Mouse (Mus musculus): ENCODE measurements around the gene Adssl1. TPM values are rescaled to one million over a fixed set of nuclear protein-coding genes. Genes with fewer than 3 reads are reported as not detected.

The Adssl1 gene
- polyA plus RNA-seq (2015; fragmentation: Nextera tagmentation; extraction: Ambion mirVana), result 2.0 and 2.2 TPM in 2 replicates

GRCm38 (mm10) chr12:112619686-112620353 is at the start of gene Adssl1:
Gene Adssl1, plus strand, starts transcription at chr12:112620045.
- Histone ChIP-seq H3K4me3 (peak within 1 kb of the TSS; percentile 55), H3K4me1 (peaks cover 13% of the 10 kb centered on the region), H3K27ac (replicated peaks) (no peak within 1 kb of the TSS), H3K9ac (replicated peaks) (peak within 1 kb of the TSS; percentile 57), H3K27me3 (peaks cover 14% of the 10 kb centered on the region; the same call in 1 of the 2 replicates), H3K9me3 (no peaks in the 10 kb centered on the region), H3K36me3 (no peaks in the 10 kb centered on the region), H3K4me2 (replicated peaks) (peak within 1 kb of the TSS; percentile 98)
- peak; percentile 38; the same call in 1 of the 2 replicates for ATAC-seq (replicated peaks)
- WGBS, result under 1% methylated on average over 52 of the region's 56 CpGs

GRCm38 (mm10) chr12:112570160-112570559 is 49.7 kb upstream of the Adssl1 start:
- Histone ChIP-seq H3K4me3 (no peak overlapping the region), H3K27ac (replicated peaks) (no peak overlapping the region), H3K27me3 (no peaks in the 10 kb centered on the region), H3K36me3 (no peaks in the 10 kb centered on the region), H3K4me1 (no peaks in the 10 kb centered on the region), H3K9me3 (no peaks in the 10 kb centered on the region), H3K9ac (replicated peaks) (no peak overlapping the region), H3K4me2 (replicated peaks) (no peak overlapping the region)
- 92% methylated on average over 8 of the region's 8 CpGs for WGBS
- ATAC-seq (replicated peaks), result no peak

GRCm38 (mm10) chr12:112571064-112571463 is 48.8 kb upstream of the Adssl1 start:
- Histone ChIP-seq H3K36me3 (no peaks in the 10 kb centered on the region), H3K27me3 (no peaks in the 10 kb centered on the region), H3K4me2 (replicated peaks) (no peak overlapping the region), H3K4me3 (no peak overlapping the region), H3K27ac (replicated peaks) (no peak overlapping the region), H3K9me3 (no peaks in the 10 kb centered on the region), H3K9ac (replicated peaks) (no peak overlapping the region), H3K4me1 (no peaks in the 10 kb centered on the region)
- 66% methylated on average over 6 of the region's 6 CpGs for WGBS
- no peak for ATAC-seq (replicated peaks)

GRCm38 (mm10) chr12:112575274-112575986 is 44.4 kb upstream of the Adssl1 start:
- H3K4me1 ChIP-seq, result peaks cover 5% of the 10 kb centered on the region

GRCm38 (mm10) chr12:112576341-112576740 is 43.5 kb upstream of the Adssl1 start:
- no peak overlapping the region for H3K27ac ChIP-seq (replicated peaks)
- no peak overlapping the region for H3K4me2 ChIP-seq (replicated peaks)
- no peak overlapping the region for H3K4me3 ChIP-seq
- no peaks in the 10 kb centered on the region for H3K9me3 ChIP-seq
- 30% methylated on average over 6 of the region's 6 CpGs for WGBS
- no peaks in the 10 kb centered on the region for H3K36me3 ChIP-seq
- no peaks in the 10 kb centered on the region for H3K27me3 ChIP-seq
- no peak for ATAC-seq (replicated peaks)
- H3K9ac ChIP-seq (replicated peaks), result no peak overlapping the region
- peaks cover 5% of the 10 kb centered on the region for H3K4me1 ChIP-seq

More at GRCm38 (mm10) chr12:112575274-112575986, 44.4 kb upstream of the Adssl1 start:
- Histone ChIP-seq H3K9me3 (no peaks in the 10 kb centered on the region), H3K36me3 (no peaks in the 10 kb centered on the region), H3K9ac (replicated peaks) (no peak overlapping the region), H3K4me3 (no peak overlapping the region), H3K27me3 (no peaks in the 10 kb centered on the region), H3K4me2 (replicated peaks) (no peak overlapping the region), H3K27ac (replicated peaks) (no peak overlapping the region)
- no peak for ATAC-seq (replicated peaks)
- 80% methylated on average over 8 of the region's 8 CpGs for WGBS

GRCm38 (mm10) chr12:112576749-112577148 is 43.1 kb upstream of the Adssl1 start:
- no peak overlapping the region for H3K9ac ChIP-seq (replicated peaks)
- no peaks in the 10 kb centered on the region for H3K36me3 ChIP-seq
- no peak overlapping the region for H3K4me3 ChIP-seq
- H3K4me2 ChIP-seq (replicated peaks), result no peak overlapping the region
- H3K4me1 ChIP-seq, result peaks cover 5% of the 10 kb centered on the region
- no peaks in the 10 kb centered on the region for H3K9me3 ChIP-seq
- WGBS, result 17% methylated on average over 3 of the region's 3 CpGs
- H3K27me3 ChIP-seq, result no peaks in the 10 kb centered on the region
- no peak overlapping the region for H3K27ac ChIP-seq (replicated peaks)
- no peak for ATAC-seq (replicated peaks)

- no peak for ATAC-seq (replicated peaks)
- H3K4me2 ChIP-seq (replicated peaks), result no peak overlapping the region
- WGBS, result 79% methylated on average over 6 of the region's 6 CpGs
- no peaks in the 10 kb centered on the region for H3K27me3 ChIP-seq
- no peaks in the 10 kb centered on the region for H3K36me3 ChIP-seq
- no peak overlapping the region for H3K27ac ChIP-seq (replicated peaks)
- H3K4me1 ChIP-seq, result peaks cover 5% of the 10 kb centered on the region
- H3K9ac ChIP-seq (replicated peaks), result no peak overlapping the region
- H3K9me3 ChIP-seq, result no peaks in the 10 kb centered on the region
- no peak overlapping the region for H3K4me3 ChIP-seq
These were observed 41.4 kb upstream of the Adssl1 start for GRCm38 (mm10) chr12:112578296-112579090.

- H3K9me3 ChIP-seq, result no peaks in the 10 kb centered on the region
- H3K4me2 ChIP-seq (replicated peaks), result no peak overlapping the region
- no peak overlapping the region for H3K9ac ChIP-seq (replicated peaks)
- H3K27me3 ChIP-seq, result no peaks in the 10 kb centered on the region
- no peak for ATAC-seq (replicated peaks)
- WGBS, result 43% methylated on average over 5 of the region's 5 CpGs
- H3K27ac ChIP-seq (replicated peaks), result no peak overlapping the region
- peaks cover 5% of the 10 kb centered on the region for H3K4me1 ChIP-seq
- no peak overlapping the region for H3K4me3 ChIP-seq
- no peaks in the 10 kb centered on the region for H3K36me3 ChIP-seq
These were observed 40.4 kb upstream of the Adssl1 start for GRCm38 (mm10) chr12:112579430-112579829.

GRCm38 (mm10) chr12:112579926-112580325 is 39.9 kb upstream of the Adssl1 start:
- WGBS, result 88% methylated on average over 8 of the region's 8 CpGs
- no peak for ATAC-seq (replicated peaks)
- H3K36me3 ChIP-seq, result no peaks in the 10 kb centered on the region

GRCm38 (mm10) chr12:112581113-112581512 is 38.7 kb upstream of the Adssl1 start:
- H3K9me3 ChIP-seq, result no peaks in the 10 kb centered on the region
- no peak overlapping the region for H3K4me3 ChIP-seq
- no peak overlapping the region for H3K4me2 ChIP-seq (replicated peaks)
- H3K27me3 ChIP-seq, result no peaks in the 10 kb centered on the region
- no peak for ATAC-seq (replicated peaks)
- WGBS, result 88% methylated on average over 3 of the region's 3 CpGs
- H3K27ac ChIP-seq (replicated peaks), result no peak overlapping the region
- H3K9ac ChIP-seq (replicated peaks), result no peak overlapping the region
- no peaks in the 10 kb centered on the region for H3K36me3 ChIP-seq
- H3K4me1 ChIP-seq, result peaks cover 5% of the 10 kb centered on the region

More at GRCm38 (mm10) chr12:112579926-112580325, 39.9 kb upstream of the Adssl1 start:
- Histone ChIP-seq H3K4me3 (no peak overlapping the region), H3K9me3 (no peaks in the 10 kb centered on the region), H3K27ac (replicated peaks) (no peak overlapping the region), H3K4me1 (peaks cover 5% of the 10 kb centered on the region), H3K4me2 (replicated peaks) (no peak overlapping the region), H3K27me3 (no peaks in the 10 kb centered on the region), H3K9ac (replicated peaks) (no peak overlapping the region)

- Histone ChIP-seq H3K4me1 (peaks cover 22% of the 10 kb centered on the region), H3K4me3 (no peak overlapping the region), H3K27ac (replicated peaks) (no peak overlapping the region), H3K36me3 (no peaks in the 10 kb centered on the region), H3K9ac (replicated peaks) (no peak overlapping the region), H3K27me3 (0 out of 2 replicates have a peak, but pooled peaks cover 11% of the 10 kb centered on the region), H3K9me3 (no peaks in the 10 kb centered on the region), H3K4me2 (replicated peaks) (no peak overlapping the region)
- WGBS, result 75% methylated on average over 7 of the region's 7 CpGs
- no peak for ATAC-seq (replicated peaks)
These were observed 34.9 kb upstream of the Adssl1 start for GRCm38 (mm10) chr12:112584954-112585353.
